Mouse (Mus musculus) CD4-positive helper T cell, adult 2 months (primary cell): ENCODE results near the gene Reck.

Source experiments
- DNase-seq: peaks from one replicate; pipeline ENCODE4 v3.0.0-alpha.2; 2012; ENCODE audit warnings: low read depth, missing footprints, low spot score

Reck gene

GRCm38 (mm10) chr4:43969373-43969772 lies 94.0 kb downstream of the Reck start:
- no peak for DNase-seq

- DNase-seq = peak; percentile 66
Observed at GRCm38 (mm10) chr4:43970393-43971330, 95.3 kb downstream of the Reck start.

- peak; percentile 54 for DNase-seq
Observed at GRCm38 (mm10) chr4:43971541-43972136, 96.3 kb downstream of the Reck start.

- peak; percentile 89 for DNase-seq
Observed at GRCm38 (mm10) chr4:43972137-43972591, 96.8 kb downstream of the Reck start.

GRCm38 (mm10) chr4:43973526-43973981 lies 98.2 kb downstream of the Reck start:
- peak; percentile 79 for DNase-seq

- no peak for DNase-seq
Observed at GRCm38 (mm10) chr4:43974914-43975616, 99.7 kb downstream of the Reck start.

GRCm38 (mm10) chr4:43976223-43976740 lies 101.0 kb downstream of the Reck start:
- DNase-seq = no peak

GRCm38 (mm10) chr4:43978521-43979443 lies 103.5 kb downstream of the Reck start:
- DNase-seq = no peak

GRCm38 (mm10) chr4:43979746-43980145 lies 104.4 kb downstream of the Reck start:
- no peak for DNase-seq

GRCm38 (mm10) chr4:43980236-43980635 lies 104.9 kb downstream of the Reck start:
- no peak for DNase-seq

- DNase-seq = no peak
Observed at GRCm38 (mm10) chr4:43980846-43981245, 105.5 kb downstream of the Reck start.

GRCm38 (mm10) chr4:43981251-43981650 lies 105.9 kb downstream of the Reck start:
- DNase-seq = no peak

GRCm38 (mm10) chr4:43982053-43982732 lies 106.9 kb downstream of the Reck start:
- DNase-seq = peak; percentile 92

- no peak for DNase-seq
Observed at GRCm38 (mm10) chr4:43983181-43983580, 107.9 kb downstream of the Reck start, which contains the start of gene Ccin. Ccin (plus strand) TSS chr4:43983483.

- no peak for DNase-seq
Observed at GRCm38 (mm10) chr4:43983756-43984155, 108.4 kb downstream of the Reck start.

- DNase-seq = no peak
Observed at GRCm38 (mm10) chr4:43984326-43984725, 109.0 kb downstream of the Reck start.

GRCm38 (mm10) chr4:43988976-43989375 lies 113.6 kb downstream of the Reck start:
- no peak for DNase-seq

- no peak for DNase-seq
Observed at GRCm38 (mm10) chr4:43993072-43993471, 117.7 kb downstream of the Reck start.

- no peak for DNase-seq
Observed at GRCm38 (mm10) chr4:43994342-43994741, 119.0 kb downstream of the Reck start.
